Mouse (Mus musculus) brain, adult 10 weeks (tissue): ENCODE data around the gene Psmb10. TPM values are rescaled to one million over a fixed set of nuclear protein-coding genes. Genes with fewer than 3 reads are reported as not detected.

ENCODE experiments used
- polyA plus RNA-seq: library from polyadenylated mRNA; stranded (reverse); fragments of 350-450 nt; fragmentation: Illumina TruSeq; extraction: RNeasy Lipid Tissue Mini Kit (QIAGEN cat#74804); gene quantifications from one replicate; pipeline ENCODE4 v1.2.3, GENCODE M21; 2015; ENCODE audit warnings: low read depth, low replicate concordance

Gene Psmb10
- 111 TPM for polyA plus RNA-seq

DNA sequence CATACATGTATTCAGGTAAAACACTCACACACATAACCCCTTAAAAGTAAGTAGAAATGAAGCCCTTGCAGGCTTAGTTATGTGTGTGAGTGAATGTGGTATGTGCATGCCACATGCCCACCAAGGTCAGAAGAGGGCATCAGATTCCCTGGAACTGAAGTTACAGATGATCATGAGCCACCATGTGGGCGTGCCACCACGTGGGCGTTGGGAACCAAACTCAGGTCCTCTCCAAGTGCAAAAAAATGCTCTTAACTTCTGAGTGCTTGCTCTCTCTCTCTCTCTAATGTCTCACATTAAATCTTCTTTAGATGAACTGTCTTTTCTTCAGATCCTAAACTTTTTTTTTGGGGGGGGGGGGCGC is at the start of gene Psmb10:
Psmb10 (minus strand) TSS at position 139 of the 364 bp plus-strand sequence.

DNA sequence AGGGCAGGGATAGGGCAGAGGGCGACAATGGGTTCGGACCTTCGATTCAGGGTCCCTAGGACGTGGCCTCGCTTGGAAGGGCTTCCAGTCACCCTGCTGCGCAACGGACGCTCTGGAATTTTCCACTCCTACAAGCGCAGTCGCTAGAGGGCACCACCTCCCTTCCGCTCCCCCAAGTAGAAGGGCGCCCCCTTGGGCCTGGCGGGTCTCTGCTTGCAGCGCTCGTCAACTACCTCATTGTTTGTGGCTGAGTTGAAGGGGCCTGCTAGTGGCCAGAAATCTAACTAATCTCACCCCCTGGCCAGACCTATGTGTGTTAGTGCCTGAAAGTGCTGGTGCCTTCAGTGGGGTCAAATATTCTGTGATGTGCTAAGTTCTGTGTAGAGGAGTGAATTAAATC is 41.1 kb upstream of the Psmb10 start, which contains the start of gene Dpep3:
Dpep3 (minus strand) TSS at position 105 of the 400 bp plus-strand sequence.

DNA sequence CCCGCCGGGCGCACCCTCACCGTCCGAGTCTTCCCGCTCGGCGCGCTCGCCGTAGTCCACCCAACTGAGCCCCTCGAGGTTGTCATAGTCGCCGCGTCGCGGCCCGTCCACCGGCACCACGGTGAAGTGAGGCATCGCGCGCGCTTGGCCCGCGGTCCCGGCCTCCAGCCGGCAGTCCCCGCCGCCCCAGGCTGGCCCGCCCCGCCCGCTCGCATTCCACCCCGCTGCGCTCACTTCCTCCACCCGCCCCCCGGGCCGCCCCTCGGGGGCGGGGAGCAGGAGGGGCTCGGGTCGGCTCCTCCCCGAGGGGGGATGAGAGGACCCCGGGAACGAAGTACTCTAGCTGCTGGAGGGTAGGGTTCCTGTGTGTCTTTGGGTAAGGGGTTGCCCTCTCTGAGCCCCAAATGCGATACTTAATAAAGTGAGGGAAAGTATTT is 27.7 kb upstream of the Psmb10 start, which contains the start of gene Slc12a4:
Slc12a4 (minus strand) TSS at position 193 of the 437 bp plus-strand sequence.

DNA sequence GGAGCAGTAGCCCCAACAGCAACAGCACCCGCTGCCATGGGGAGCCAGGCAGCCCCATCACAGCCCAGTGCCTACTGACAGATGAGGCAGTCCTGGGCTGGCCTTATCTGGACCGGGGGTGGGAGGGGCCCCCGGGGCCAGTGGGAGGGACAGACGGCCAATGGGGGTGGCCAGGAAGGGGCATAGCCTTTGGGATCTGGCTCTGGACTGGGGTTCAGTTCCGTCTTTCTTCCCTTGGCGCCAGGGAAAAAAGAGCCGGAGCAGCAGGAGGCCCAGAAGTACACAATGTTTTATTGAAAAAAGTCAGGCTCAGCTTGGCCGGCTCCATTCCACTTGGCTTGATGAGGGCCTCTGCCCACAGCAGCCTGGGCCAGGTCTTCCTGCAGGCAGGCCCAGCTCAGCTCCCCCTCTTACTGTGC is 5.1 kb upstream of the Psmb10 start, which contains the start of gene Lcat:
Lcat (minus strand) TSS at position 62 of the 419 bp plus-strand sequence.

DNA sequence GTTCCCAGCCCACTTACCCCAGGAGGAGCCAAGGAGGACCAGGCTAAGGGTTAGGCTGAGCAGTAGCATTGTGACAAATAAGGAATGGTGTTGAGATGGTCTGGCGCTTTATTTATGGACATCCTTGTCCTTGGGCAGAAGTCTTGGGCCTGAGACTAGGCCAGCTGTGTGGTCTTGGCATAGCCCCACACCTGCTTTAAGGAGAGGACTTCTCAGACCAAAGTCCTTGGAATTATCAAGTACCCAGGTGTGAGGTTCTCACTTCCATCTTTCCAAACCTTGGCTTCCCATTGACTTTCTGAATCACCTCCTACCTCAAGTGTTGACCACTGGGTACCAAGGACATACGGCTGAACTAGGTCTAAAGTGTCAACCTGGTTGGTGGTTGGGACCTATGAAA is 4.5 kb downstream of the Psmb10 start, which contains the start of gene Ctrl:
Ctrl (minus strand) TSS at position 101 of the 400 bp plus-strand sequence.

DNA sequence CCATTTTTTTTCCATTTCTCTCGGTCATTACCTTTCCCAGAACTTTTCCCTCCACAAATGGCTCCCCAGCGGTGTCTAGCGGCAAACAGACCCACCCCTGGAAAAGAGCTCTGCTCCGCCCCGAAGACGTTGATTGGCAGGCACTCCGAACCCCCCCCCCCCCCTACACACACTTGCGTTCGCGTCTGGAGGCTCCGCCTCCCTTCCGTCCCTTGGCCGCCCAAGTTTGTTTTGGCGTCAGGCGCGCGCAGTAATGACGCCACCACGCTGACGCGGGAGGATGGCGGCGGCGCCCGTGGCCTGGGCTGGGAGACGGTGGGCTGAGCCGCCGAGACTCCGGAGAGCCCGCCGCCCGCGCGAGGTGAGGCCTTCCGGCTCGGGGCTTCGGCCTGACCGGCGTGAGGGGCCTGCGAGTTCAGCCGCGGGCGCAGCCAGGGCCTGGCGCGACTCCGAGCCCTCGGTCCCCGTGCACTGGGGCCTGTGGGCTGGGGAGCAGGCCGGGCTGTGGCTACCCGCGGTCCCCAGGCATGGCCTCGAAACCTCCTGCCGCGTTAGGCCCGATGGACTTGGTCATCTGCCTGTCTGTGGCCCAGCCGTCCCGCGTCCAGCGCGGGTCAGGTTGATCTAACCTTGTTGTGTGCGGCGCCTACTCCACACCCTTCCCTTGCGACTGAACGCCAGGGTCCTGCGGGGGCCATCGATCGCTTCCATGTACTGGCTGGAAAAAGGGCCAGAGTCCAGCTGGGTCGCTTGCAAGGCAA is 37.9 kb downstream of the Psmb10 start, which contains the start of gene Pskh1:
Pskh1 (plus strand) TSS at position 262 of the 761 bp plus-strand sequence.

DNA sequence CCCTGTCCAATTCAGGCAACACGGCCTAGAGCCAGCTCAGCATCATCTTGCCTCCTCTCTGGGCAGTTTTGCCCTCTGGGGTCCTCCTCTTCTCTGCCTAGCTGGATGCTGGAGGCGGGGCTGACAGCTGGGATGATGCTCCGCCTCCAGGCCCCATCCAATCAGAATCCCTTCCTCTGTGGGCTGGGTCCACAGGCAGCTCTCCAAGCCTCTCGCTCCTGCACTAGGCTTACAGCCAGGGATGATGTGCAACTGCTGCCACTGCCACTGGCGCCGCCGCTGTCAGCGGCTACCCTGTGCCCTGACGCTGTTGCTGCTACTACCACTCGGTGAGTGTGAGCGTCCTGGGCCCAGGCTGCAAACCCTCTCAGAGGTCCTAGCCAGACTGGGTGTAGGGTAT is 44.9 kb downstream of the Psmb10 start, which contains the start of gene Nrn1l:
Nrn1l (plus strand) TSS at position 229 of the 400 bp plus-strand sequence.

Other genes with a start within 250 kb of the Psmb10 start
- 44.3 TPM for gene Acd, start 237.3 kb downstream of the Psmb10 start, polyA plus RNA-seq
- 53.7 TPM for gene Pard6a, start 237.3 kb downstream of the Psmb10 start, polyA plus RNA-seq
- gene 4933405L10Rik, start 230.8 kb downstream of the Psmb10 start, polyA plus RNA-seq: not detected
- 10.3 TPM for gene Enkd1, start 230.2 kb downstream of the Psmb10 start, polyA plus RNA-seq
- 22.9 TPM for gene Gfod2, start 179.8 kb downstream of the Psmb10 start, polyA plus RNA-seq
- 17.1 TPM for gene Ranbp10, start 111.1 kb downstream of the Psmb10 start, polyA plus RNA-seq
- 0.71 TPM for gene Tsnaxip1, start 110.7 kb downstream of the Psmb10 start, polyA plus RNA-seq
- gene Cenpt, start 85.2 kb downstream of the Psmb10 start, polyA plus RNA-seq: 13.9 TPM
- 37.5 TPM for gene Thap11, start 83.3 kb downstream of the Psmb10 start, polyA plus RNA-seq
- gene Nutf2, start 77.9 kb downstream of the Psmb10 start, polyA plus RNA-seq: 102 TPM
- 36.3 TPM for gene Edc4, start 57.6 kb downstream of the Psmb10 start, polyA plus RNA-seq
- gene Nrn1l, start 44.9 kb downstream of the Psmb10 start, polyA plus RNA-seq: 2.5 TPM
- 5.9 TPM for gene Pskh1, start 38.0 kb downstream of the Psmb10 start, polyA plus RNA-seq
- 2.1 TPM for gene Ctrl, start 4.6 kb downstream of the Psmb10 start, polyA plus RNA-seq
- 38.2 TPM for gene Lcat, start 4.9 kb upstream of the Psmb10 start, polyA plus RNA-seq
- 14.4 TPM for gene Slc12a4, start 27.7 kb upstream of the Psmb10 start, polyA plus RNA-seq
- not detected for gene Dpep3, start 41.0 kb upstream of the Psmb10 start, polyA plus RNA-seq
- 21.1 TPM for gene Dus2, start 52.9 kb upstream of the Psmb10 start, polyA plus RNA-seq
- gene Dpep2nb, start 67.5 kb upstream of the Psmb10 start, polyA plus RNA-seq: not detected
- gene Ddx28, start 73.4 kb upstream of the Psmb10 start, polyA plus RNA-seq: 11.2 TPM
- gene Nfatc3, start 120.4 kb upstream of the Psmb10 start, polyA plus RNA-seq: 6.3 TPM
- gene Esrp2, start 198.5 kb upstream of the Psmb10 start, polyA plus RNA-seq: 0.79 TPM
- 22.0 TPM for gene Pla2g15, start 212.0 kb upstream of the Psmb10 start, polyA plus RNA-seq
- 20.8 TPM for gene Slc7a6, start 230.4 kb upstream of the Psmb10 start, polyA plus RNA-seq